Mouse (Mus musculus): ENCODE measurements at regions not wholly inside any gene's neighbourhood (a gene's known extent, or its start where the extent isn't known, plus 50 kb on each side); places are given as distances from the start of the nearest gene placed in this dataset.
A peak's percentile ranks its signal among the peaks of the same experiment; 100 is the strongest.

- Histone ChIP-seq H3K4me3 (replicated peaks; ENCODE audit: low read length) (no peak overlapping the region), H3K4me2 (replicated peaks) (no peak overlapping the region), H3K27me3 (ENCODE audit: control insufficient read depth, insufficient read depth, low read length) (no peaks in the 10 kb centered on the region), H3K27ac (no peak overlapping the region), H3K36me3 (replicated peaks; ENCODE audit: control insufficient read depth, insufficient read depth) (no peaks in the 10 kb centered on the region), H3K9ac (no peak overlapping the region), H3K9me3 (ENCODE audit: control insufficient read depth, low read length) (no peaks in the 10 kb centered on the region), H3K4me1 (replicated peaks; ENCODE audit: control insufficient read depth, insufficient read depth, low read length) (peaks cover 10% of the 10 kb centered on the region)
- peak; percentile 18; the same call in 1 of the 2 replicates for ATAC-seq (ENCODE audit: low FRiP score)
- 53% methylated on average over 12 of the region's 12 CpGs for WGBS
- DNase-seq (ENCODE audit: low spot score): no peak
These were observed 322.1 kb downstream of the Gm45692 start for GRCm38 (mm10) chr8:26441268-26442030.

GRCm38 (mm10) chr8:26443041-26443440, 323.7 kb downstream of the Gm45692 start:
- ATAC-seq (ENCODE audit: low FRiP score): no peak
- Histone ChIP-seq H3K4me3 (replicated peaks; ENCODE audit: low read length) (no peak overlapping the region), H3K27ac (no peak overlapping the region), H3K36me3 (replicated peaks; ENCODE audit: control insufficient read depth, insufficient read depth) (no peaks in the 10 kb centered on the region), H3K9me3 (ENCODE audit: control insufficient read depth, low read length) (no peaks in the 10 kb centered on the region), H3K4me2 (replicated peaks) (no peak overlapping the region), H3K27me3 (ENCODE audit: control insufficient read depth, insufficient read depth, low read length) (no peaks in the 10 kb centered on the region), H3K9ac (no peak overlapping the region), H3K4me1 (replicated peaks; ENCODE audit: control insufficient read depth, insufficient read depth, low read length) (peaks cover 10% of the 10 kb centered on the region)
- 34% methylated on average over 4 of the region's 4 CpGs for WGBS
- DNase-seq (ENCODE audit: low spot score): peak; percentile 57

GRCm38 (mm10) chr8:26443735-26444134, 324.4 kb downstream of the Gm45692 start:
- WGBS: 94% methylated on average over 11 of the region's 11 CpGs

GRCm38 (mm10) chr8:26445991-26446390, 326.7 kb downstream of the Gm45692 start:
- no peak overlapping the region for H3K9ac ChIP-seq
- peaks cover 6% of the 10 kb centered on the region for H3K4me1 ChIP-seq (replicated peaks; ENCODE audit: control insufficient read depth, insufficient read depth, low read length)
- H3K27ac ChIP-seq: no peak overlapping the region
- no peak overlapping the region for H3K4me2 ChIP-seq (replicated peaks)
- no peak overlapping the region for H3K4me3 ChIP-seq (replicated peaks; ENCODE audit: low read length)
- H3K36me3 ChIP-seq (replicated peaks; ENCODE audit: control insufficient read depth, insufficient read depth): no peaks in the 10 kb centered on the region
- DNase-seq (ENCODE audit: low spot score) (no peak), ATAC-seq (ENCODE audit: low FRiP score) (no peak)
- 87% methylated on average over 4 of the region's 4 CpGs for WGBS
- no peaks in the 10 kb centered on the region for H3K27me3 ChIP-seq (ENCODE audit: control insufficient read depth, insufficient read depth, low read length)
- no peaks in the 10 kb centered on the region for H3K9me3 ChIP-seq (ENCODE audit: control insufficient read depth, low read length)

More at GRCm38 (mm10) chr8:26443735-26444134, 324.4 kb downstream of the Gm45692 start:
- Histone ChIP-seq H3K4me2 (replicated peaks) (no peak overlapping the region), H3K27me3 (ENCODE audit: control insufficient read depth, insufficient read depth, low read length) (no peaks in the 10 kb centered on the region), H3K4me3 (replicated peaks; ENCODE audit: low read length) (no peak overlapping the region), H3K9ac (no peak overlapping the region), H3K36me3 (replicated peaks; ENCODE audit: control insufficient read depth, insufficient read depth) (no peaks in the 10 kb centered on the region), H3K9me3 (ENCODE audit: control insufficient read depth, low read length) (no peaks in the 10 kb centered on the region), H3K27ac (no peak overlapping the region), H3K4me1 (replicated peaks; ENCODE audit: control insufficient read depth, insufficient read depth, low read length) (peaks cover 10% of the 10 kb centered on the region)
- DNase-seq (ENCODE audit: low spot score) (no peak), ATAC-seq (ENCODE audit: low FRiP score) (no peak)

GRCm38 (mm10) chr8:26447886-26448640, 328.7 kb downstream of the Gm45692 start:
- Histone ChIP-seq H3K9me3 (ENCODE audit: control insufficient read depth, low read length) (no peaks in the 10 kb centered on the region), H3K27ac (no peak overlapping the region), H3K27me3 (ENCODE audit: control insufficient read depth, insufficient read depth, low read length) (no peaks in the 10 kb centered on the region), H3K4me1 (replicated peaks; ENCODE audit: control insufficient read depth, insufficient read depth, low read length) (no peaks in the 10 kb centered on the region), H3K4me3 (replicated peaks; ENCODE audit: low read length) (no peak overlapping the region), H3K36me3 (replicated peaks; ENCODE audit: control insufficient read depth, insufficient read depth) (no peaks in the 10 kb centered on the region), H3K9ac (no peak overlapping the region), H3K4me2 (replicated peaks) (no peak overlapping the region)
- WGBS: 84% methylated on average over 8 of the region's 8 CpGs
- DNase-seq (ENCODE audit: low spot score) (no peak), ATAC-seq (ENCODE audit: low FRiP score) (no peak)

- no peak overlapping the region for H3K9ac ChIP-seq
- no peaks in the 10 kb centered on the region for H3K4me1 ChIP-seq (replicated peaks; ENCODE audit: control insufficient read depth, insufficient read depth, low read length)
- no peak overlapping the region for H3K27ac ChIP-seq
- no peaks in the 10 kb centered on the region for H3K27me3 ChIP-seq (ENCODE audit: control insufficient read depth, insufficient read depth, low read length)
- WGBS: 92% methylated on average over 7 of the region's 7 CpGs
- DNase-seq (ENCODE audit: low spot score) (no peak), ATAC-seq (ENCODE audit: low FRiP score) (no peak)
- no peak overlapping the region for H3K4me2 ChIP-seq (replicated peaks)
- no peaks in the 10 kb centered on the region for H3K9me3 ChIP-seq (ENCODE audit: control insufficient read depth, low read length)
- H3K4me3 ChIP-seq (replicated peaks; ENCODE audit: low read length): no peak overlapping the region
- H3K36me3 ChIP-seq (replicated peaks; ENCODE audit: control insufficient read depth, insufficient read depth): no peaks in the 10 kb centered on the region
These were observed 330.0 kb downstream of the Gm45692 start for GRCm38 (mm10) chr8:26449291-26449690.

DNA sequence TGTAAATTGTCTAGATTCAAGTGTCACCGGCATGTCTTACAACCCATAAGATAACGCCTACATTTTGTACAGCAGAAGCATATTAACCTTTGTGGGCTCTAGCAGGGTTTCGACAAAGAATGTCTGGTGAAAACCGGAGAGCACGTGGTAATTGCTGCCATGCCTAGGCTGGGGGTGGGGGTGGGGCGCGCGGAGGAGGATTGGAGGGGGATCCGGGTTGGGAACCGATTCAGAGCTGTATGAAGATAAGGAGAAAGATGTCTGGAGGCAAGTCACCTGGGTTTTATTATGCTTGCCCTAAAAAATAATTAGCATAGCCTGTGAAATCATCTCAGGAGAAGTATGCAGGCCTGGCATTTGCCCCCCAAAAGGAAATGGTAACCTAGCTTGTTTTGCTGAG, 331.2 kb downstream of the Gm45692 start:
- no peak overlapping the region for H3K9ac ChIP-seq
- H3K4me2 ChIP-seq (replicated peaks): no peak overlapping the region
- H3K36me3 ChIP-seq (replicated peaks; ENCODE audit: control insufficient read depth, insufficient read depth): no peaks in the 10 kb centered on the region
- no peak overlapping the region for H3K27ac ChIP-seq
- H3K27me3 ChIP-seq (ENCODE audit: control insufficient read depth, insufficient read depth, low read length): no peaks in the 10 kb centered on the region
- DNase-seq (ENCODE audit: low spot score) (no peak), ATAC-seq (ENCODE audit: low FRiP score) (no peak)
- H3K9me3 ChIP-seq (ENCODE audit: control insufficient read depth, low read length): no peaks in the 10 kb centered on the region
- no peak overlapping the region for H3K4me3 ChIP-seq (replicated peaks; ENCODE audit: low read length)
- WGBS: 67% methylated on average over 10 of the region's 10 CpGs
- no peaks in the 10 kb centered on the region for H3K4me1 ChIP-seq (replicated peaks; ENCODE audit: control insufficient read depth, insufficient read depth, low read length)

- H3K36me3 ChIP-seq (replicated peaks; ENCODE audit: control insufficient read depth, insufficient read depth): no peaks in the 10 kb centered on the region
These were observed 333.7 kb downstream of the Gm45692 start for GRCm38 (mm10) chr8:26452976-26453573.

DNA sequence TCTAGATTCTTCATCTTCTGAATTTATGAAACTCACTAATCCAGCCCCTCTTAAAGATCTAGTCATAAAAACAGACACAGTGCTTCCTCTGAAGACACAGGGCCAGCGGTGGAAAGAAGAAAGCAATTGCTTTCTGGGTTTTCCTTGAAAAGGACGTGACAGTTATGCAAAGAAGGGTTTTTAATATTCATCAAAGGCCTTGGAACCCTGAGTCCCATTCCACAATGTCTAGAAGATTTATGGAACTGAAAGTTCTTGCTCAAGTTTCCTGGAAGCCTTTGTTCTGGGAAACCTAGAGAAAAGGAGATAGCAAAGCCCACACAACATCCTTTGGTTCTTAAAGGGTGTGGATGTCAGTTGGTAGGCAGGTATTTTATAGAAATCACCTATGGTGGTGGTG, 346.0 kb downstream of the Gm45692 start:
- ATAC-seq (ENCODE audit: low FRiP score) (no peak), DNase-seq (ENCODE audit: low spot score) (no peak)
- Histone ChIP-seq H3K36me3 (replicated peaks; ENCODE audit: control insufficient read depth, insufficient read depth) (no peaks in the 10 kb centered on the region), H3K4me1 (replicated peaks; ENCODE audit: control insufficient read depth, insufficient read depth, low read length) (no peaks in the 10 kb centered on the region; the same call in 1 of the 2 replicates), H3K9ac (no peak overlapping the region), H3K4me2 (replicated peaks) (no peak overlapping the region), H3K27ac (no peak overlapping the region), H3K9me3 (ENCODE audit: control insufficient read depth, low read length) (no peaks in the 10 kb centered on the region), H3K27me3 (ENCODE audit: control insufficient read depth, insufficient read depth, low read length) (no peaks in the 10 kb centered on the region), H3K4me3 (replicated peaks; ENCODE audit: low read length) (no peak overlapping the region)
- WGBS: 62% methylated on average over 2 of the region's 2 CpGs

More at GRCm38 (mm10) chr8:26452976-26453573, 333.7 kb downstream of the Gm45692 start:
- ATAC-seq (ENCODE audit: low FRiP score): no peak
- 45% methylated on average over 5 of the region's 5 CpGs for WGBS
- Histone ChIP-seq H3K27ac (no peak overlapping the region), H3K9me3 (ENCODE audit: control insufficient read depth, low read length) (no peaks in the 10 kb centered on the region), H3K27me3 (ENCODE audit: control insufficient read depth, insufficient read depth, low read length) (no peaks in the 10 kb centered on the region), H3K4me1 (replicated peaks; ENCODE audit: control insufficient read depth, insufficient read depth, low read length) (no peaks in the 10 kb centered on the region), H3K9ac (no peak overlapping the region), H3K4me2 (replicated peaks) (no peak overlapping the region), H3K4me3 (replicated peaks; ENCODE audit: low read length) (no peak overlapping the region)
- DNase-seq (ENCODE audit: low spot score): no peak
